Mouse (Mus musculus) bone marrow, adult 2 months (tissue): Measurements from ENCODE around the gene Rnd1.

Experiments
- CTCF ChIP-seq: fragments of 200-500 bp; IDR thresholded peaks from 2 replicates; pipeline ENCODE4 v1.5.1; 2011; ENCODE audit warnings: low read length, control low read depth; ENCODE audit not compliant: control insufficient read depth, insufficient read depth
- POLR2A ChIP-seq: fragments of 200-500 bp; IDR thresholded peaks from 2 replicates; pipeline ENCODE4 v1.6.1; 2011; ENCODE audit warnings: low read depth, mild to moderate bottlenecking, control low read depth, low read length, borderline replicate concordance; ENCODE audit not compliant: control insufficient read depth

DNA sequence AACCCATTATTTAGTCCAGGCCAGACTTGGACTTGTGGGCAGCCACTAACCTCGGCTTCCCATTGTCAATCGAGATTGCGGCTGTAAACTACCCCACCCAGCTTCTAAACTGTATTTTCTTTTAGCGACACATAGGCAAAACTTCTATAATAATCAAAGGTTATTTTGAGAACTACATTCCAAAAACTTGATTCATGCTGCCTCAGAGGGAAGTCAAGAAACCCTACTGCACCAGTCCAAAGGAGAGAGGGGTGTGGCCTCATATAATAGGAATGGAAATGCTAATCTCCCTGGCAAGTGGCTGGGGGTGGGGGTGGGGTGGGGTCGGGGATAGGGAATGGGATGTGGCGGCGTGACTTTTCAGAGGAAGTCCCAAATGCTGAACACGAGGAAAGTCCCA lies 51.2 kb downstream of the Rnd1 start:
- no peak for TF ChIP-seq POLR2A
- no peak for TF ChIP-seq CTCF
